Mouse (Mus musculus) liver, embryonic 14.5 days (tissue): ENCODE data around the gene Spcs2. TPM values are rescaled to one million over a fixed set of nuclear protein-coding genes. Genes with fewer than 3 reads are reported as not detected.

Source experiments
- ATAC-seq: fragments of 200-750 bp; cut with Nextera tagmentation; 2 replicates; pipeline ENCODE4 v1.8.0; 2017; ENCODE audit warnings: moderate number of reproducible peaks, mild to moderate bottlenecking, moderate library complexity; ENCODE audit not compliant: insufficient read depth
- DNase-seq, 3 experiments: peaks; one replicate each; pipeline ENCODE4 v3.0.0-alpha.2; 2012 to 2013; ENCODE audit warnings: low read depth in 3 of 3, low spot score in 3 of 3
- H3K27ac ChIP-seq: fragments of 300-500 bp; sonication (generic); 2 replicates; pipeline ENCODE4 v1.5.1; 2014; ENCODE audit warnings: moderate library complexity, mild to moderate bottlenecking, control low read depth, inconsistent platforms
- H3K27me3 ChIP-seq: fragments of 300-500 bp; sonication (generic); 2 replicates; pipeline ENCODE4 v1.6.1; 2014; ENCODE audit warnings: mild to moderate bottlenecking, low read length, moderate library complexity; ENCODE audit not compliant: control insufficient read depth, insufficient read depth
- H3K36me3 ChIP-seq: fragments of 300-500 bp; sonication (generic); replicated peaks from 2 replicates; pipeline ENCODE4 v1.6.1; 2014; ENCODE audit warnings: low read depth; ENCODE audit not compliant: control insufficient read depth, insufficient read depth
- H3K4me1 ChIP-seq, 2 experiments: fragments of 200-500 bp in 1 of 2; fragments of 300-500 bp in 1 of 2; sonication (generic) in 1 of 2; replicated peaks; 2 replicates each; pipeline ENCODE4 v1.6.1; 2012 to 2014; ENCODE audit warnings: antibody characterized with exemption in 1 of 2, inconsistent platforms in 1 of 2, low read length in 1 of 2; ENCODE audit not compliant: control insufficient read depth in 2 of 2, insufficient read depth in 2 of 2
- H3K4me2 ChIP-seq: fragments of 300-500 bp; sonication (generic); 2 replicates; pipeline ENCODE4 v1.6.1; 2014; ENCODE audit warnings: low read depth, mild to moderate bottlenecking, control low read depth, moderate library complexity
- H3K4me3 ChIP-seq, 2 experiments: fragments of 200-500 bp in 1 of 2; fragments of 300-500 bp in 1 of 2; sonication (generic) in 1 of 2; 2 replicates each; pipeline ENCODE4 v1.5.1; 2012 to 2014; ENCODE audit warnings: low read depth in 2 of 2, low read length in 2 of 2, mild to moderate bottlenecking in 2 of 2, control low read depth in 1 of 2, inconsistent platforms in 1 of 2, moderate library complexity in 1 of 2; ENCODE audit not compliant: insufficient read depth in 1 of 2
- H3K9ac ChIP-seq: fragments of 300-500 bp; sonication (generic); replicated peaks from 2 replicates; pipeline ENCODE4 v1.6.1; 2014; ENCODE audit warnings: mild to moderate bottlenecking, control low read depth, moderate library complexity
- H3K9me3 ChIP-seq: fragments of 300-500 bp; sonication (generic); 2 replicates; pipeline ENCODE4 v1.6.1; 2016; ENCODE audit warnings: low read length, mixed read lengths; ENCODE audit not compliant: control insufficient read depth
- CTCF ChIP-seq: IDR thresholded peaks from 2 replicates; pipeline ENCODE4 v1.5.1; 2016; ENCODE audit warnings: antibody characterized with exemption, low read depth, control low read depth
- EP300 ChIP-seq: IDR thresholded peaks from 2 replicates; pipeline ENCODE4 v1.6.1; 2016; ENCODE audit warnings: antibody characterized with exemption, low read depth
- WGBS: fragments of 180-500 bp; shearing (Covaris S2); extraction: QIAGEN DNeasy Blood & Tissue Kit; methylation state at CpG from one replicate; pipeline ENCODE4 v1.1.7; 2014; ENCODE audit not compliant: insufficient replicate concordance; 5-methylcytosine and 5-hydroxymethylcytosine counted together
- polyA plus RNA-seq, 2 experiments: library from polyadenylated mRNA; depleted of rRNA in 1 of 2; stranded (reverse) in 1 of 2; unstranded in 1 of 2; fragments of >200 nt; fragmentation: Nextera tagmentation in 1 of 2; extraction: Ambion mirVana in 1 of 2; gene quantifications; 2 replicates each; pipeline versions ENCODE4 v1.2.1 to v1.2.3; 2012 to 2014

Gene Spcs2
- polyA plus RNA-seq, 2 experiments: 44.5 to 171 TPM

GRCm38 (mm10) chr7:99856266-99856861 lies 6.9 kb downstream of the Spcs2 start:
- 68% methylated on average over 14 of the region's 14 CpGs for WGBS
- Histone ChIP-seq H3K4me2 (peak overlapping the region; percentile 25), H3K9me3 (no peaks in the 10 kb centered on the region), H3K27me3 (no peaks in the 10 kb centered on the region), H3K4me3 (no peak overlapping the region), H3K36me3 (peaks cover 14% of the 10 kb centered on the region), H3K4me1 (peaks cover 15 to 16% of the 10 kb centered on the region in 2 experiments), H3K9ac (no peak overlapping the region), H3K27ac (no peak overlapping the region)
- DNase-seq (no peak), ATAC-seq (no peak)
- TF ChIP-seq EP300: no peak
- no peak for TF ChIP-seq CTCF

- Histone ChIP-seq H3K4me2 (no peak overlapping the region), H3K4me1 (peaks cover 15 to 16% of the 10 kb centered on the region in 2 experiments), H3K9ac (no peak overlapping the region), H3K9me3 (no peaks in the 10 kb centered on the region), H3K27me3 (no peaks in the 10 kb centered on the region), H3K36me3 (peaks cover 14% of the 10 kb centered on the region), H3K27ac (no peak overlapping the region), H3K4me3 (no peak overlapping the region)
- ATAC-seq (no peak), DNase-seq (no peak)
- WGBS: 88% methylated on average over 4 of the region's 4 CpGs
- no peak for TF ChIP-seq EP300
- peak; percentile 22; the same call in 1 of the 2 replicates for TF ChIP-seq CTCF
Measured at GRCm38 (mm10) chr7:99854311-99854710, 9.0 kb downstream of the Spcs2 start.

- no peaks in the 10 kb centered on the region for H3K27me3 ChIP-seq
- H3K9me3 ChIP-seq: no peaks in the 10 kb centered on the region
- peaks cover 21% of the 10 kb centered on the region for H3K36me3 ChIP-seq
- H3K9ac ChIP-seq: no peak overlapping the region
- no peak overlapping the region for H3K4me3 ChIP-seq
- no peak overlapping the region for H3K27ac ChIP-seq
- H3K4me2 ChIP-seq: no peak overlapping the region
- peak; percentile 26; the same call in 1 of the 2 replicates for TF ChIP-seq CTCF
- no peak for TF ChIP-seq EP300
- WGBS: 83% methylated on average over 7 of the region's 7 CpGs
- DNase-seq: no peak
- ATAC-seq: no peak
- peaks cover 13 to 15% of the 10 kb centered on the region in 2 experiments for H3K4me1 ChIP-seq
Measured at GRCm38 (mm10) chr7:99853350-99853749, 9.9 kb downstream of the Spcs2 start.

- WGBS: 56% methylated on average over 6 of the region's 6 CpGs
- no peaks in the 10 kb centered on the region for H3K27me3 ChIP-seq
- no peak overlapping the region for H3K4me3 ChIP-seq
- H3K36me3 ChIP-seq: peaks cover 33% of the 10 kb centered on the region
- DNase-seq: no peak
- H3K9me3 ChIP-seq: no peaks in the 10 kb centered on the region
- no peak for ATAC-seq
- no peak overlapping the region for H3K9ac ChIP-seq
- no peak for TF ChIP-seq EP300
- no peak for TF ChIP-seq CTCF
- H3K27ac ChIP-seq: no peak overlapping the region
- peaks cover 0 to 5% of the 10 kb centered on the region in 2 experiments; a peak in 3 of 4 replicates for H3K4me1 ChIP-seq
- H3K4me2 ChIP-seq: no peak overlapping the region
Measured at GRCm38 (mm10) chr7:99851618-99852017, 11.6 kb downstream of the Spcs2 start.

GRCm38 (mm10) chr7:99851121-99851520 lies 12.1 kb downstream of the Spcs2 start:
- Histone ChIP-seq H3K27me3 (no peaks in the 10 kb centered on the region), H3K36me3 (peaks cover 36% of the 10 kb centered on the region), H3K4me2 (no peak overlapping the region), H3K4me3 (no peak overlapping the region), H3K27ac (no peak overlapping the region), H3K4me1 (no peaks in the 10 kb centered on the region; a peak in 1 of 4 replicates), H3K9me3 (no peaks in the 10 kb centered on the region), H3K9ac (no peak overlapping the region)
- DNase-seq (no peak), ATAC-seq (no peak)
- WGBS: 63% methylated on average over 1 of the region's 1 CpGs
- no peak for TF ChIP-seq EP300
- TF ChIP-seq CTCF: no peak
